Mouse (Mus musculus) G1E (cell line): ENCODE measurements around the gene Gm8909. TPM values are rescaled to one million over a fixed set of nuclear protein-coding genes. Genes with fewer than 3 reads are reported as not detected.
"Not testable (repeated sequence)": the region's sequence is repeated elsewhere in the genome, so short reads cannot be mapped to it uniquely, and the experiment has no call there.

Source experiments
- ATAC-seq: 2 replicates; pipeline ENCODE4 v1.8.0; 2016; ENCODE audit warnings: mild to moderate bottlenecking; ENCODE audit not compliant: insufficient number of reproducible peaks, poor library complexity, low FRiP score, severe bottlenecking; ENCODE audit errors: extremely low read depth
- DNase-seq: peaks from one replicate; pipeline ENCODE4 v3.0.0; 2012; ENCODE audit warnings: low spot score
- H3K27me3 ChIP-seq: 2 replicates; pipeline ENCODE4 v1.6.1; 2012; ENCODE audit warnings: mild to moderate bottlenecking, low read length, inconsistent platforms; ENCODE audit not compliant: insufficient read depth
- H3K36me3 ChIP-seq: replicated peaks from 2 replicates; pipeline ENCODE3; 2012; ENCODE audit warnings: mild to moderate bottlenecking, inconsistent platforms
- H3K4me1 ChIP-seq: 2 replicates; pipeline ENCODE4 v1.6.1; 2012; ENCODE audit warnings: low read depth, low read length, inconsistent platforms, mixed read lengths; ENCODE audit not compliant: insufficient read depth
- H3K4me3 ChIP-seq: 2 replicates; pipeline ENCODE4 v1.5.1; 2012; ENCODE audit warnings: low read depth, mild to moderate bottlenecking, inconsistent platforms, low read length, moderate library complexity, mixed read lengths
- H3K9me3 ChIP-seq: replicated peaks from 2 replicates; pipeline ENCODE4 v1.6.1; 2012; ENCODE audit warnings: inconsistent platforms
- CTCF ChIP-seq: IDR thresholded peaks from 2 replicates; pipeline ENCODE4 v1.5.1; 2012; ENCODE audit warnings: low read depth, low read length, inconsistent platforms, mixed read lengths
- GATA1 ChIP-seq: IDR thresholded peaks from 2 replicates; pipeline ENCODE4 v1.6.1; 2012; ENCODE audit warnings: borderline replicate concordance, low read length, inconsistent platforms, mixed read lengths
- GATA2 ChIP-seq: IDR thresholded peaks from 2 replicates; pipeline ENCODE4 v1.6.1; 2012; ENCODE audit warnings: low read depth, low read length, inconsistent platforms, borderline replicate concordance
- POLR2AphosphoS5 ChIP-seq: IDR thresholded peaks from 2 replicates; pipeline ENCODE4 v1.6.1; 2012; ENCODE audit warnings: low read depth, low read length, inconsistent platforms; ENCODE audit not compliant: insufficient replicate concordance
- TAL1 ChIP-seq: conservative IDR thresholded peaks from 2 replicates; pipeline ENCODE4 v1.6.1; 2012; ENCODE audit warnings: low read depth, low read length, inconsistent platforms, mixed read lengths
- polyA plus RNA-seq: library from polyadenylated mRNA; stranded (reverse); fragments of >175 nt; gene quantifications from 2 replicates; pipeline ENCODE4 v1.2.3, GENCODE M21; 2012
- total RNA-seq, 2 experiments: library from RNA; stranded (forward) in 1 of 2; stranded (reverse) in 1 of 2; fragments of 200-1000 nt in 1 of 2; fragments of >200 nt in 1 of 2; fragmentation: Nextera tagmentation in 1 of 2; gene quantifications; 2 replicates each; pipeline ENCODE4 v1.2.3; 2014 to 2017

Gm8909 gene
- total and polyA plus RNA-seq, 3 experiments = not detected

GRCm38 (mm10) chr17:36187540-36187939 lies 19.2 kb upstream of the Gm8909 start:
- peaks cover 8% of the 10 kb centered on the region; the same call in 1 of the 2 replicates for H3K27me3 ChIP-seq
- H3K36me3 ChIP-seq = no peaks in the 10 kb centered on the region
- TF ChIP-seq POLR2AphosphoS5 = no peak
- TF ChIP-seq CTCF = no peak
- no peak for TF ChIP-seq TAL1
- no peak for TF ChIP-seq GATA2
- TF ChIP-seq GATA1 = no peak
- no peaks in the 10 kb centered on the region for H3K4me1 ChIP-seq
- no peak for DNase-seq
- no peaks in the 10 kb centered on the region for H3K9me3 ChIP-seq
- ATAC-seq = no peak
- no peak overlapping the region for H3K4me3 ChIP-seq

- no peaks in the 10 kb centered on the region for H3K4me1 ChIP-seq
- H3K27me3 ChIP-seq = 0 out of 2 replicates have a peak, but pooled peaks cover 2% of the 10 kb centered on the region
- H3K4me3 ChIP-seq = no peak overlapping the region
- DNase-seq (no peak), ATAC-seq (no peak)
- no peaks in the 10 kb centered on the region for H3K9me3 ChIP-seq
- H3K36me3 ChIP-seq = no peaks in the 10 kb centered on the region
- no peak for TF ChIP-seq TAL1
- TF ChIP-seq POLR2AphosphoS5 = no peak
- TF ChIP-seq GATA2 = no peak
- TF ChIP-seq GATA1 = no peak
- TF ChIP-seq CTCF = no peak
Measured at GRCm38 (mm10) chr17:36182212-36182611, 13.9 kb upstream of the Gm8909 start.

DNA sequence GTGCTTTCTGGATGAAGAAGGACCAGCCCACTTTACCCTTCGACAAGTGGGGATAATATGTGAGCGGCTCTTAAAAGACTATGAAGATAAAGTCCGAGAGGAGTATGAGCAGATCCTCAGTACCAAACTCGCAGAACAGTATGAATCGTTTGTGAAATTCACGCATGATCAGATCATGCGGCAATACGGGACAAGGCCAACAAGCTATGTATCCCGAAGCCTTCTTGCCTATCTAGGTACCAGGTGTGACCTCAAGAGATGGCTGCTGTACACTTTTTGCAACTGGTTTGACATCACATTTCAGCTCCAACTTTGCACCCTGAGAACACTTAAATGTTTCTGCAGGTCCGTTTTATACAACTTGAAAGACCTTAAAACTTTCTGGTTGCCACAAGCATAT lies 11.1 kb upstream of the Gm8909 start:
- H3K4me3 ChIP-seq, ATAC-seq, H3K27me3 ChIP-seq, H3K36me3 ChIP-seq, DNase-seq, H3K4me1 ChIP-seq, H3K9me3 ChIP-seq: not testable (repeated sequence)

DNA sequence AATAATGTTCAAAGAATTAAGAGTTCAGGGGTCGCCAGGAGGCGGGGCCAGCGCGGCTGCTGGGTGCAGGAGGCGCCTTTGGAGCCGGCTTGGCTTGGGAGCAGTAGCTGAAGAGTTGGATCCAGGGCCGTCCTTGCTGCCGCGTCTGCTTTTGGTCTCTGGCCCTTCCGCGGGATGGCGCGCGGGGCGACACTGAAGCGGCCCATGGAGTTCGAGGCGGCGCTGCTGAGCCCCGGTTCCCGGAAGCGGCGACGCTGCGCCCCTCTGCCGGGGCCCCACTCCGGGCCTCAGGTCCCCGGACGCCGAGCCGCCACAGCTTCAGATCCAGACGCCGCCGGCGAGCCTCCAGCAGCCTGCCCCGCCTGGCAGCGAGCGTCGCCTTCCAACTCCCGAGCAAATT lies 10.6 kb upstream of the Gm8909 start:
- not testable (repeated sequence) for H3K36me3 ChIP-seq, H3K4me3 ChIP-seq, ATAC-seq, H3K27me3 ChIP-seq, H3K4me1 ChIP-seq, H3K9me3 ChIP-seq, DNase-seq

GRCm38 (mm10) chr17:36176132-36176531 lies 7.8 kb upstream of the Gm8909 start:
- H3K4me3 ChIP-seq, H3K27me3 ChIP-seq, H3K36me3 ChIP-seq, H3K4me1 ChIP-seq, DNase-seq, H3K9me3 ChIP-seq, ATAC-seq: not testable (repeated sequence)

DNA sequence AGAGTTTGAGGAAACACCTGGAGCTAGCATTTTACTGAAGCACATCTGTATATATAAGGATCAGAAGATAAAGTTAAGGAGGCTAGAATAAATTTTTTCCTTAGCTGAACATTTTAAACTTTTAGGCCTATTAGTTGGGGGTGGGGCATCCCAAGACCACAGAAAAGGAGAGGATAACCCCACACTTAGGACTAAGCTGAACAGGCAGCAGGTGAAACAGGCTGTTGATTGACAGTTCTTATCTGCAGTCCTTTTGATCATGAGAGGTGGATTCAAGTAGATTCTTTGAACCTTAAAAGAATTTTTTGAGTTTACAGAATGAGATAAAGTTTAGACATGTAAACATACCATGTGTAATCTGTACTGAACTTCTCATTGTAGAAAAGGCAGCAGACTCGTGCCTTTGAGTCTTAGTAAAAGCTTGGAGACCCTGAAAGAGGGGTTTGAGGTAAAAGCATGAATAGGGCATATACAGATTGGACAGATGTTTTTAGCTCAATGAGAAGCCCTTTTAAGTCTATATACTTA lies 2.0 kb upstream of the Gm8909 start:
- no peak for ATAC-seq
- no peaks in the 10 kb centered on the region for H3K9me3 ChIP-seq
- TF ChIP-seq GATA2 (no peak), GATA1 (no peak), TAL1 (no peak), CTCF (no peak), POLR2AphosphoS5 (no peak)
- no peaks in the 10 kb centered on the region for H3K36me3 ChIP-seq
- no peaks in the 10 kb centered on the region for H3K27me3 ChIP-seq
- H3K4me3 ChIP-seq = no peak overlapping the region
- DNase-seq = no peak
- H3K4me1 ChIP-seq = no peaks in the 10 kb centered on the region

DNA sequence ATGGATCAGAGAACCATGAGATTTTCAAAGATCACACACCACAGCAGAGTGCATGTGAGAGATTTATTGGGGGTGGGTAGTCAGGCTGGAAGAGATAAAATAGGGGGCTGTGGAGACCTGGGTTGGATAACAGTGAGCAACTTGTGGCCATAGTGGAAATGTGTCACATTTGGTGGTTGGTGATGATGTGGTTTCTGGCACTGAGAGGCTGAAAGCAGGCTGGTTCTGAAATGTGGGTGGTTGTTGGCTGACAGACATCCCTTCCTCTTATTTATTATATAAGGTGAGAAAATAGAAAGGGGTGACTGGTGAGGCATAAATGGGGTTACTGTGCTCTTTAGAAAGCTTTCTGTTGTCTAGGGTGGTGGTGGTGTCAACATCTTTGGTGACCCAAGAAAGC lies 1.4 kb upstream of the Gm8909 start:
- H3K27me3 ChIP-seq = no peaks in the 10 kb centered on the region
- H3K4me1 ChIP-seq = no peaks in the 10 kb centered on the region
- no peaks in the 10 kb centered on the region for H3K9me3 ChIP-seq
- DNase-seq (no peak), ATAC-seq (no peak)
- H3K36me3 ChIP-seq = no peaks in the 10 kb centered on the region
- no peak for TF ChIP-seq GATA2
- TF ChIP-seq TAL1 = no peak
- no peak for TF ChIP-seq POLR2AphosphoS5
- no peak for TF ChIP-seq GATA1
- no peak for TF ChIP-seq CTCF
- no peak overlapping the region for H3K4me3 ChIP-seq

DNA sequence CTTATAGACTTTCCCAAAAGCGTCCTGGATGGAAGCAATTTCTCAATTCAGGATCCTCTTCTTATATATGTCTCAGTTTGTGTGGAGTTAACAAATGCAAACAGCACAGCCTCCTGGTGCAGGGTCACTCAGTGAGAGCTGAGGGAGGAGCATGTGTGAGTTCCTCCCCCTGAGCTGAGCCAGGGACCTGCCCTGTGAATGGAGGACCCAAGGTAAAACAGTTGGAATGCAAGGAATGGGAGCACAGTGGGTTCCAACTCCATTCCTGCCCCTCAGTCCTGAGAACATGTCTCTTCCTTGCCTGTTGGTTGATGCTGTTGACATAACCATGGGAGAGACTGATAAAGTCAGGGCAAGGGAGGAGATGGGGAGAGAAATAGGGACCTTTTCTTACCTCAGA lies 757 bp upstream of the Gm8909 start:
- H3K9me3 ChIP-seq, H3K4me1 ChIP-seq, ATAC-seq, H3K27me3 ChIP-seq, DNase-seq, H3K36me3 ChIP-seq, H3K4me3 ChIP-seq: not testable (repeated sequence)
